Mouse (Mus musculus) CH12.LX (cell line): Measurements from ENCODE around the gene Rnf208. TPM values are rescaled to one million over a fixed set of nuclear protein-coding genes. Genes with fewer than 3 reads are reported as not detected.
A peak's percentile ranks its signal among the peaks of the same experiment; 100 is the strongest.

Experiments
- DNase-seq: peaks from one replicate; pipeline ENCODE4 v3.0.0-alpha.2; 2013; ENCODE audit errors: extremely low read depth
- H3K27ac ChIP-seq: 2 replicates; pipeline ENCODE4 v1.5.1; 2012; ENCODE audit warnings: low read depth, mild to moderate bottlenecking, control low read depth, moderate library complexity; ENCODE audit not compliant: insufficient read depth
- H3K27me3 ChIP-seq: replicated peaks from 2 replicates; pipeline ENCODE3; 2012; ENCODE audit warnings: inconsistent platforms
- H3K36me3 ChIP-seq, 2 experiments: replicated peaks in 1 of 2; 2 replicates each; pipeline versions ENCODE3 to v1.6.1; 2012; ENCODE audit warnings: inconsistent platforms in 1 of 2, low read length in 1 of 2, mild to moderate bottlenecking in 1 of 2, mixed read lengths in 1 of 2, moderate library complexity in 1 of 2; ENCODE audit not compliant: control insufficient read depth in 1 of 2, insufficient read depth in 1 of 2
- H3K4me1 ChIP-seq, 2 experiments: 2 replicates each; pipeline ENCODE4 v1.6.1; 2012; ENCODE audit warnings: inconsistent platforms in 1 of 2, moderate library complexity in 1 of 2; ENCODE audit not compliant: insufficient read depth in 2 of 2, control insufficient read depth in 1 of 2
- H3K4me2 ChIP-seq: 2 replicates; pipeline ENCODE4 v1.6.1; 2012; ENCODE audit warnings: low read depth, mild to moderate bottlenecking, control low read depth; ENCODE audit not compliant: poor library complexity, insufficient read depth, severe bottlenecking
- H3K4me3 ChIP-seq, 3 experiments: fragments of 150-350 bp in 1 of 3; sonication (generic) in 1 of 3; replicated peaks in 1 of 3; 2 replicates each; pipeline versions ENCODE3 to v1.5.1; 2011 to 2012; ENCODE audit warnings: low read depth in 2 of 3, low read length in 2 of 3, mild to moderate bottlenecking in 2 of 3, moderate library complexity in 2 of 3, control low read depth in 1 of 3, improper control_type of control experiment in 1 of 3, inconsistent platforms in 1 of 3, mixed read lengths in 1 of 3; ENCODE audit not compliant: poor library complexity in 1 of 3
- H3K79me2 ChIP-seq: replicated peaks from 2 replicates; pipeline ENCODE4 v1.6.1; 2012; ENCODE audit warnings: mild to moderate bottlenecking, moderate library complexity; ENCODE audit not compliant: control insufficient read depth, poor library complexity, insufficient read depth, severe bottlenecking; ENCODE audit errors: extremely low read depth
- H3K9ac ChIP-seq: 2 replicates; pipeline ENCODE4 v1.6.1; 2012; ENCODE audit warnings: low read depth, mild to moderate bottlenecking, control low read depth, moderate library complexity; ENCODE audit not compliant: insufficient read depth
- H3K9me3 ChIP-seq: replicated peaks from 2 replicates; pipeline ENCODE3; 2012; ENCODE audit warnings: low read length, inconsistent platforms, mixed read lengths
- BHLHE40 ChIP-seq: IDR thresholded peaks from 2 replicates; pipeline ENCODE4 v1.6.1; 2011; ENCODE audit warnings: mild to moderate bottlenecking, low read depth, low read length, improper control_type of control experiment
- CHD1 ChIP-seq: IDR thresholded peaks from 2 replicates; pipeline ENCODE4 v1.6.1; 2012; ENCODE audit warnings: low read depth, low read length, improper control_type of control experiment, inconsistent platforms
- CHD2 ChIP-seq: IDR thresholded peaks from 2 replicates; pipeline ENCODE4 v1.6.1; 2011; ENCODE audit warnings: low read length, improper control_type of control experiment
- CTCF ChIP-seq, 2 experiments: IDR thresholded peaks in 1 of 2; conservative IDR thresholded peaks in 1 of 2; 2 replicates each; pipeline ENCODE4 v1.5.1; 2011 to 2012; ENCODE audit warnings: low read depth in 2 of 2, low read length in 2 of 2, improper control_type of control experiment in 1 of 2, inconsistent platforms in 1 of 2, mild to moderate bottlenecking in 1 of 2, moderate library complexity in 1 of 2
- E2F4 ChIP-seq: IDR thresholded peaks from 2 replicates; pipeline ENCODE4 v1.6.1; 2011; ENCODE audit warnings: low read depth, low read length, improper control_type of control experiment; ENCODE audit not compliant: insufficient replicate concordance
- ELF1 ChIP-seq: IDR thresholded peaks from 2 replicates; pipeline ENCODE4 v1.6.1; 2014; ENCODE audit warnings: low read depth, mild to moderate bottlenecking, inconsistent platforms, low read length, improper control_type of control experiment
- EP300 ChIP-seq: IDR thresholded peaks from 2 replicates; pipeline ENCODE4 v1.6.1; 2011; ENCODE audit warnings: low read length, improper control_type of control experiment
- ETS1 ChIP-seq: conservative IDR thresholded peaks from 2 replicates; pipeline ENCODE4 v1.6.1; 2012; ENCODE audit warnings: low read depth, mild to moderate bottlenecking, inconsistent platforms, low read length, improper control_type of control experiment, moderate library complexity
- GABPA ChIP-seq: IDR thresholded peaks from 2 replicates; pipeline ENCODE4 v1.6.1; 2012; ENCODE audit warnings: low read depth, low read length, improper control_type of control experiment, inconsistent platforms; ENCODE audit not compliant: insufficient replicate concordance
- HCFC1 ChIP-seq: IDR thresholded peaks from 2 replicates; pipeline ENCODE4 v1.6.1; 2012; ENCODE audit warnings: low read depth, mild to moderate bottlenecking, inconsistent platforms, low read length, improper control_type of control experiment
- IRF4 ChIP-seq: IDR thresholded peaks from 2 replicates; pipeline ENCODE4 v1.6.1; 2014; ENCODE audit warnings: low read depth, mild to moderate bottlenecking, inconsistent platforms, low read length, improper control_type of control experiment
- JUN ChIP-seq: IDR thresholded peaks from 2 replicates; pipeline ENCODE4 v1.6.1; 2011; ENCODE audit warnings: low read depth, mild to moderate bottlenecking, low read length, improper control_type of control experiment, moderate library complexity; ENCODE audit not compliant: insufficient read depth
- JUND ChIP-seq: conservative IDR thresholded peaks from 2 replicates; pipeline ENCODE4 v1.6.1; 2011; ENCODE audit warnings: low read depth, low read length, improper control_type of control experiment
- KAT2A ChIP-seq: IDR thresholded peaks from 2 replicates; pipeline ENCODE4 v1.6.1; 2012; ENCODE audit warnings: low read length, improper control_type of control experiment, inconsistent platforms; ENCODE audit not compliant: insufficient replicate concordance
- MAFK ChIP-seq: IDR thresholded peaks from 2 replicates; pipeline ENCODE4 v1.6.1; 2011; ENCODE audit warnings: low read length, improper control_type of control experiment; ENCODE audit not compliant: insufficient replicate concordance
- MAX ChIP-seq: IDR thresholded peaks from 2 replicates; pipeline ENCODE4 v1.6.1; 2011; ENCODE audit warnings: low read length, improper control_type of control experiment
- MAZ ChIP-seq: IDR thresholded peaks from 2 replicates; pipeline ENCODE4 v1.6.1; 2012; ENCODE audit warnings: low read depth, mild to moderate bottlenecking, inconsistent platforms, low read length, improper control_type of control experiment, moderate library complexity
- MEF2A ChIP-seq: IDR thresholded peaks from 2 replicates; pipeline ENCODE4 v1.6.1; 2014; ENCODE audit warnings: low read depth, mild to moderate bottlenecking, inconsistent platforms, low read length, improper control_type of control experiment, borderline replicate concordance
- MXI1 ChIP-seq: IDR thresholded peaks from 2 replicates; pipeline ENCODE4 v1.6.1; 2011; ENCODE audit warnings: mild to moderate bottlenecking, low read depth, low read length, improper control_type of control experiment
- MYC ChIP-seq: IDR thresholded peaks from 2 replicates; pipeline ENCODE4 v1.6.1; 2011; ENCODE audit warnings: low read depth, mild to moderate bottlenecking, improper control_type of control experiment, low read length
- NELFE ChIP-seq: IDR thresholded peaks from 2 replicates; pipeline ENCODE4 v1.6.1; 2011; ENCODE audit warnings: low read depth, low read length, improper control_type of control experiment
- NRF1 ChIP-seq: IDR thresholded peaks from 2 replicates; pipeline ENCODE4 v1.6.1; 2014; ENCODE audit warnings: low read depth, mild to moderate bottlenecking, inconsistent platforms, low read length, improper control_type of control experiment, moderate library complexity
- PAX5 ChIP-seq: IDR thresholded peaks from 2 replicates; pipeline ENCODE4 v1.6.1; 2012; ENCODE audit warnings: low read length, inconsistent platforms, mixed read lengths
- POLR2A ChIP-seq: IDR thresholded peaks from 2 replicates; pipeline ENCODE4 v1.6.1; 2011; ENCODE audit warnings: low read depth, mild to moderate bottlenecking, improper control_type of control experiment, low read length
- POLR2AphosphoS2 ChIP-seq: IDR thresholded peaks from 2 replicates; pipeline ENCODE4 v1.6.1; 2011; ENCODE audit warnings: low read depth, low read length, improper control_type of control experiment
- RAD21 ChIP-seq: IDR thresholded peaks from 2 replicates; pipeline ENCODE4 v1.6.1; 2011; ENCODE audit warnings: low read depth, mild to moderate bottlenecking, low read length, improper control_type of control experiment, moderate library complexity
- RCOR1 ChIP-seq: conservative IDR thresholded peaks from 2 replicates; pipeline ENCODE4 v1.6.1; 2012; ENCODE audit warnings: low read depth, mild to moderate bottlenecking, inconsistent platforms, low read length, improper control_type of control experiment
- SIN3A ChIP-seq: IDR thresholded peaks from 2 replicates; pipeline ENCODE4 v1.6.1; 2012; ENCODE audit warnings: low read length, improper control_type of control experiment, inconsistent platforms
- SMC3 ChIP-seq: IDR thresholded peaks from 2 replicates; pipeline ENCODE4 v1.6.1; 2011; ENCODE audit warnings: low read depth, low read length, improper control_type of control experiment
- TBP ChIP-seq: conservative IDR thresholded peaks from 2 replicates; pipeline ENCODE4 v1.6.1; 2011; ENCODE audit warnings: low read depth, low read length, improper control_type of control experiment
- TCF12 ChIP-seq: IDR thresholded peaks from 2 replicates; pipeline ENCODE4 v1.6.1; 2014; ENCODE audit warnings: low read depth, mild to moderate bottlenecking, inconsistent platforms, low read length, improper control_type of control experiment
- UBTF ChIP-seq: IDR thresholded peaks from 2 replicates; pipeline ENCODE4 v1.6.1; 2012; ENCODE audit warnings: low read depth, mild to moderate bottlenecking, inconsistent platforms, low read length, improper control_type of control experiment, moderate library complexity
- USF1 ChIP-seq: IDR thresholded peaks from 2 replicates; pipeline ENCODE4 v1.6.1; 2014; ENCODE audit warnings: low read depth, mild to moderate bottlenecking, inconsistent platforms, low read length, improper control_type of control experiment
- USF2 ChIP-seq: conservative IDR thresholded peaks from 2 replicates; pipeline ENCODE4 v1.6.1; 2011; ENCODE audit warnings: low read depth, low read length, improper control_type of control experiment
- ZC3H11A ChIP-seq: IDR thresholded peaks from 2 replicates; pipeline ENCODE4 v1.6.1; 2012; ENCODE audit warnings: low read depth, mild to moderate bottlenecking, inconsistent platforms, low read length, improper control_type of control experiment
- ZKSCAN1 ChIP-seq: IDR thresholded peaks from 2 replicates; pipeline ENCODE4 v1.6.1; 2012; ENCODE audit warnings: low read depth, inconsistent platforms, low read length, improper control_type of control experiment, borderline replicate concordance
- ZMIZ1 ChIP-seq: IDR thresholded peaks from 2 replicates; pipeline ENCODE4 v1.6.1; 2012; ENCODE audit warnings: low read depth, mild to moderate bottlenecking, inconsistent platforms, low read length, improper control_type of control experiment
- ZNF384 ChIP-seq: IDR thresholded peaks from 2 replicates; pipeline ENCODE4 v1.6.1; 2012; ENCODE audit warnings: low read depth, low read length, improper control_type of control experiment, inconsistent platforms
- dilution Hi-C: fragments of 300-500 bp; cut with MboI; formaldehyde crosslinking; loops from 2 replicates; pipeline ENCODE4 v1.14.3; 2020; ENCODE audit warnings: low sequenced_read_pairs; ENCODE audit not compliant: extremely low pct_unique_long_range_greater_than_20kb, extremely low pct_ligation_motif_present
- in situ Hi-C: fragments of 300-500 bp; cut with MboI; formaldehyde crosslinking; loops from 3 replicates; pipeline ENCODE4 v1.14.3; 2019; ENCODE audit warnings: low sequenced_read_pairs, low pct_ligation_motif_present, low pct_unique_long_range_greater_than_20kb, mixed read lengths
- polyA plus RNA-seq: library from polyadenylated mRNA; unstranded; fragments of >175 nt; gene quantifications from 2 replicates; pipeline ENCODE4 v1.2.1, GENCODE M21; 2012; ENCODE audit warnings: low read depth; ENCODE audit not compliant: insufficient read length
- total RNA-seq, 2 experiments: library from RNA; depleted of rRNA; stranded (reverse); fragments of 300-350 nt in 1 of 2; fragments of >200 nt in 1 of 2; gene quantifications; 2 replicates each; pipeline ENCODE4 v1.2.3; 2012 to 2014

The Rnf208 gene
- total and polyA plus RNA-seq, 3 experiments: 0.34 to 1.7 (median 1.4) TPM

- H3K4me3 ChIP-seq: peak within 1 kb of the TSS; percentile 85 to 97 (median 87)
- H3K27me3 ChIP-seq: no peaks in the 10 kb centered on the region
- H3K4me1 ChIP-seq: peaks cover 0 to 17% of the 10 kb centered on the region in 2 experiments; a peak in 2 of 4 replicates
- peaks cover 31 to 38% of the 10 kb centered on the region in 2 experiments for H3K36me3 ChIP-seq
- H3K9ac ChIP-seq: peak within 1 kb of the TSS; percentile 83
- no peaks in the 10 kb centered on the region for H3K9me3 ChIP-seq
- in situ Hi-C loops (no loop called here), dilution Hi-C loops (no loop called here)
- peak within 1 kb of the TSS; percentile 66 for H3K27ac ChIP-seq
- DNase-seq: peak; percentile 94
- peak within 1 kb of the TSS; percentile 96 for H3K4me2 ChIP-seq
- peaks cover 14% of the 10 kb centered on the region for H3K79me2 ChIP-seq
- no peak for TF ChIP-seq EP300
- no peak for TF ChIP-seq E2F4
- no peak for TF ChIP-seq JUND
- peak; percentile 59 for TF ChIP-seq MEF2A
- peak; percentile 61; the same call in 1 of the 2 replicates for TF ChIP-seq POLR2AphosphoS2
- TF ChIP-seq ETS1: peak; percentile 56
- 0 out of 2 replicates have a peak, but pooled peaks have one; percentile 18 for TF ChIP-seq UBTF
- TF ChIP-seq ZNF384: no peak
- TF ChIP-seq USF2: no peak
- TF ChIP-seq NELFE: peak; percentile 87
- peak; percentile 94 for TF ChIP-seq MAX
- TF ChIP-seq RAD21: no peak
- TF ChIP-seq NRF1: peak; percentile 49
- TF ChIP-seq ZC3H11A: no peak
- TF ChIP-seq CTCF (conservative IDR thresholded peaks at IDR 0.05 in 1 of 2, IDR thresholded peaks at IDR 0.05 in 1 of 2; ENCODE audit: low read depth in 2 of 2, low read length in 2 of 2): no peak
- peak; percentile 93 for TF ChIP-seq MAZ
- TF ChIP-seq ZMIZ1: peak; percentile 65
- no peak for TF ChIP-seq CHD1
- 0 out of 2 replicates have a peak, but pooled peaks have one; percentile 47 for TF ChIP-seq TBP
- peak; percentile 63; the same call in 1 of the 2 replicates for TF ChIP-seq GABPA
- TF ChIP-seq HCFC1: peak; percentile 98
- no peak for TF ChIP-seq JUN
- TF ChIP-seq IRF4: peak; percentile 72; the same call in 1 of the 2 replicates
- peak; percentile 85 for TF ChIP-seq POLR2A
- TF ChIP-seq BHLHE40: peak; percentile 71
- TF ChIP-seq USF1: no peak
- peak; percentile 99 for TF ChIP-seq MXI1
- TF ChIP-seq MAFK: no peak
- peak; percentile 99 for TF ChIP-seq ELF1
- no peak for TF ChIP-seq SMC3
- TF ChIP-seq RCOR1: 0 out of 2 replicates have a peak, but pooled peaks have one; percentile 65
- peak; percentile 100 for TF ChIP-seq SIN3A
- TF ChIP-seq KAT2A: peak; percentile 91; the same call in 1 of the 2 replicates
- TF ChIP-seq CHD2: peak; percentile 96
- TF ChIP-seq ZKSCAN1: no peak
- TF ChIP-seq PAX5: no peak
- peak; percentile 83 for TF ChIP-seq TCF12
- TF ChIP-seq MYC: peak; percentile 89
Measured at GRCm38 (mm10) chr2:25255284-25255779, 13.3 kb downstream of the Rnf208 start, which contains the start of gene Tmem203. TSS of gene Tmem203 (plus strand) at chr2:25255439.
